Mouse (Mus musculus): ENCODE measurements around the gene 1700008O03Rik. TPM values are rescaled to one million over a fixed set of nuclear protein-coding genes. Genes with fewer than 3 reads are reported as not detected.

Gene 1700008O03Rik
- total RNA-seq, 2 experiments from 2014 or later = 2.1 to 4.5 TPM

- peak in 1 of 2 experiments; percentile 94 for DNase-seq (ENCODE audit: low spot score in 2 of 2)
These were observed 34.5 kb downstream of the 1700008O03Rik start for GRCm38 (mm10) chr7:44350957-44351711.

GRCm38 (mm10) chr7:44349043-44349442, 36.6 kb downstream of the 1700008O03Rik start:
- no peak for DNase-seq (ENCODE audit: low spot score in 2 of 2)

GRCm38 (mm10) chr7:44344622-44345021, 41.0 kb downstream of the 1700008O03Rik start:
- DNase-seq (ENCODE audit: low spot score in 2 of 2) = no peak

GRCm38 (mm10) chr7:44343459-44344015, 42.1 kb downstream of the 1700008O03Rik start:
- no peak for DNase-seq (ENCODE audit: low spot score in 2 of 2)

- no peak for DNase-seq (ENCODE audit: low spot score in 2 of 2)
These were observed 43.9 kb downstream of the 1700008O03Rik start for GRCm38 (mm10) chr7:44341714-44342113.

- DNase-seq (ENCODE audit: low spot score in 2 of 2) = no peak
These were observed 44.5 kb downstream of the 1700008O03Rik start for GRCm38 (mm10) chr7:44341119-44341518.

- DNase-seq (ENCODE audit: low spot score in 2 of 2) = no peak
These were observed 45.4 kb downstream of the 1700008O03Rik start for GRCm38 (mm10) chr7:44340226-44340625.

GRCm38 (mm10) chr7:44337121-44337849, 48.3 kb downstream of the 1700008O03Rik start:
- DNase-seq (ENCODE audit: low spot score in 2 of 2) = no peak

GRCm38 (mm10) chr7:44336046-44337021, 49.3 kb downstream of the 1700008O03Rik start:
- peak in 1 of 2 experiments; percentile 78 for DNase-seq (ENCODE audit: low spot score in 2 of 2)

- DNase-seq (ENCODE audit: low spot score in 2 of 2) = peak in 1 of 2 experiments; percentile 49
These were observed 50.4 kb downstream of the 1700008O03Rik start for GRCm38 (mm10) chr7:44335031-44335878.

- DNase-seq (ENCODE audit: low spot score in 2 of 2) = peak in 1 of 2 experiments; percentile 26
These were observed 51.5 kb downstream of the 1700008O03Rik start for GRCm38 (mm10) chr7:44334139-44334538.

- DNase-seq (ENCODE audit: low spot score in 2 of 2) = no peak
These were observed 53.3 kb downstream of the 1700008O03Rik start for GRCm38 (mm10) chr7:44332336-44332735.

- peak in 1 of 2 experiments; percentile 36 for DNase-seq (ENCODE audit: low spot score in 2 of 2)
These were observed 59.0 kb downstream of the 1700008O03Rik start for GRCm38 (mm10) chr7:44326614-44327013.

GRCm38 (mm10) chr7:44322290-44322689, 63.3 kb downstream of the 1700008O03Rik start:
- peak in 1 of 2 experiments; percentile 85 for DNase-seq (ENCODE audit: low spot score in 2 of 2)

GRCm38 (mm10) chr7:44320886-44321285, 64.7 kb downstream of the 1700008O03Rik start:
- peak; percentile 67 to 86 for DNase-seq (ENCODE audit: low spot score in 2 of 2)

- DNase-seq (ENCODE audit: low spot score in 2 of 2) = no peak
These were observed 67.7 kb downstream of the 1700008O03Rik start for GRCm38 (mm10) chr7:44317913-44318312.

GRCm38 (mm10) chr7:44312484-44312883, 73.1 kb downstream of the 1700008O03Rik start:
- DNase-seq (ENCODE audit: low spot score in 2 of 2) = no peak

- no peak for DNase-seq (ENCODE audit: low spot score in 2 of 2)
These were observed 73.8 kb downstream of the 1700008O03Rik start for GRCm38 (mm10) chr7:44311713-44312304.
